Mouse (Mus musculus) hindbrain, embryonic 16.5 days (tissue): Measurements from ENCODE around the gene Irf4. TPM values are rescaled to one million over a fixed set of nuclear protein-coding genes. Genes with fewer than 3 reads are reported as not detected.

Experiments
- ATAC-seq: fragments of 200-750 bp; cut with Nextera tagmentation; 2 replicates; pipeline ENCODE4 v1.8.0; 2017; ENCODE audit warnings: moderate TSS enrichment, moderate library complexity
- H3K27ac ChIP-seq: fragments of 300-500 bp; sonication (generic); 2 replicates; pipeline ENCODE4 v1.5.1; 2014; ENCODE audit warnings: low read depth, mild to moderate bottlenecking, control low read depth, low read length, moderate library complexity
- H3K27me3 ChIP-seq: fragments of 300-500 bp; sonication (generic); replicated peaks from 2 replicates; pipeline ENCODE4 v1.6.1; 2014; ENCODE audit warnings: low read length; ENCODE audit not compliant: control insufficient read depth, insufficient read depth
- H3K36me3 ChIP-seq: fragments of 300-500 bp; sonication (generic); 2 replicates; pipeline ENCODE4 v1.6.1; 2014; ENCODE audit warnings: mild to moderate bottlenecking, low read length, moderate library complexity, mixed read lengths; ENCODE audit not compliant: control insufficient read depth, insufficient read depth
- H3K4me1 ChIP-seq: fragments of 300-500 bp; sonication (generic); 2 replicates; pipeline ENCODE4 v1.6.1; 2014; ENCODE audit warnings: low read depth, low read length; ENCODE audit not compliant: control insufficient read depth, insufficient read depth
- H3K4me2 ChIP-seq: fragments of 300-500 bp; sonication (generic); 2 replicates; pipeline ENCODE4 v1.6.1; 2014; ENCODE audit warnings: mild to moderate bottlenecking, low read length, control low read depth, moderate library complexity
- H3K4me3 ChIP-seq: fragments of 300-500 bp; sonication (generic); 2 replicates; pipeline ENCODE4 v1.5.1; 2014; ENCODE audit warnings: mild to moderate bottlenecking, low read length, control low read depth, moderate library complexity
- H3K9ac ChIP-seq: fragments of 300-500 bp; sonication (generic); 2 replicates; pipeline ENCODE4 v1.6.1; 2014; ENCODE audit warnings: low read depth, mild to moderate bottlenecking, control low read depth, low read length, moderate library complexity
- H3K9me3 ChIP-seq: fragments of 300-500 bp; sonication (generic); 2 replicates; pipeline ENCODE4 v1.6.1; 2014; ENCODE audit warnings: mild to moderate bottlenecking, low read length, moderate library complexity; ENCODE audit not compliant: control insufficient read depth
- WGBS: fragments of 180-500 bp; shearing (Covaris S2); extraction: QIAGEN DNeasy Blood & Tissue Kit; methylation state at CpG from one replicate; pipeline ENCODE4 v1.1.7; 2014; 5-methylcytosine and 5-hydroxymethylcytosine counted together
- polyA plus RNA-seq: library from polyadenylated mRNA; unstranded; fragments of >200 nt; fragmentation: Nextera tagmentation; extraction: Ambion mirVana; gene quantifications from 2 replicates; pipeline ENCODE4 v1.2.1, GENCODE M21; 2015

Gene Irf4
- polyA plus RNA-seq, 1 experiment from 2014 or later = 0.20 TPM

DNA sequence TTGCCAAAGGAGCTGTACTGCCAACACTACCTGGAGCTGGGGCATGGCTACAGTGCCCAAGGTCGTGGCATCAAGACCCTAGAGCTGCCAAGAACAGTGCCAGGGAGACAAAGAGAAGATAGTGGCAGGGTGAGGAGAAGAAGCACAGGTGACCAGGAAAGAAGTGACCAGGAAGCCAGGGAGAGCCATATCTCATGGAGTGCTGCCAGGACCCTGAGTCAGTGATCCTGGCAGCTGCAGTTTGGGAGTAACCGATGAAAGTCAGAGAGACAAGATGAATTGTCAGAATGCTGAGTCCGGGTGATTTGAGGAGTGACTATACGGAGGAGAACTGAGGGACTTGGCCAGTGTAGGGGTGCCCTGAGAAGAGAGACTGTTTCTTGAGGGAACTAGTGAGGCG lies 44.6 kb downstream of the Irf4 start:
- H3K9ac ChIP-seq = no peak overlapping the region
- H3K4me2 ChIP-seq = no peak overlapping the region
- no peaks in the 10 kb centered on the region for H3K27me3 ChIP-seq
- no peaks in the 10 kb centered on the region for H3K9me3 ChIP-seq
- no peaks in the 10 kb centered on the region for H3K36me3 ChIP-seq
- no peak for ATAC-seq
- no peak overlapping the region for H3K27ac ChIP-seq
- no peaks in the 10 kb centered on the region for H3K4me1 ChIP-seq
- WGBS = 88% methylated on average over 5 of the region's 5 CpGs
- no peak overlapping the region for H3K4me3 ChIP-seq

DNA sequence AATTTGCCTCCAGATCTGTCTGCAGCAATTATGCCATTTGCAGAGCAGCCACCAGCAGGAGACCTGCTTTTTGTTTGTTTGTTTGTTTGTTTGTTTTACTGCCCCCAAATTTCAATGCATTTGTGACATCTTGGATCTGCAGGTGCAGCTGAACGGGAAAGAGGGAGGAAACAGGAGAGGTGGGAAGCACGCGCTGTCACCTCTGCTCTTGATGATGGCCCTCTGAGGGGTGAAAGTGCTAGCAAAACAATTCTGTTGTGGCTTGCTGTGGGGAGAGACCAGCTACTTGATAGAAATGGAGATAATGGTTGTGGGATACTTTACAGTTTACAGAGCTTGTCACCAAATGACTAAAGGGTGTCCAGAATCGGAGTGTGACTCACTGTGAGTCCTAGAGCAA lies 46.9 kb downstream of the Irf4 start:
- H3K36me3 ChIP-seq = no peaks in the 10 kb centered on the region
- no peaks in the 10 kb centered on the region for H3K9me3 ChIP-seq
- H3K27me3 ChIP-seq = no peaks in the 10 kb centered on the region
- no peaks in the 10 kb centered on the region for H3K4me1 ChIP-seq
- whole genome bisulfite sequencing = 93% methylated on average over 4 of the region's 4 CpGs
- H3K27ac ChIP-seq = no peak overlapping the region
- no peak overlapping the region for H3K4me2 ChIP-seq
- H3K4me3 ChIP-seq = no peak overlapping the region
- no peak for ATAC-seq
- H3K9ac ChIP-seq = no peak overlapping the region

DNA sequence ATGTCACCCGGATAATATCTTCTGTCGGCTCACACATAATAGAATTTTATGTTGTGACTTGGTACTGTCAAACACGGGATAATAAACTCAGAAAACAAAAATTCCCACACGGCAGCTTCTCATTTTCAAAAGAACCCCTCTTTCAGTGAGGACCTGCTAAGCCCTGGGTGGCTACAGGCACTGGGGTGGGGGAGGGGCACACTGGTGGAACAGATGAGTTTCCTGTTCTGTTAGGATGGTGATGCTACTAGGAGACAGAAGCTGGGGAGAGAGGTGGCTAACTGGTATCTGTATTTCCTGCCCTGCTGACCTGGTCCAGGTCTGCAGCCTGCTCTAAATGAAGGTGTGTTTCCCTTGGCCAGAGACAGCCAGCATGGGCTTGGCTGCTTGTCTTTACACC lies 52.9 kb downstream of the Irf4 start:
- H3K27me3 ChIP-seq = no peaks in the 10 kb centered on the region
- H3K36me3 ChIP-seq = no peaks in the 10 kb centered on the region
- H3K9ac ChIP-seq = no peak overlapping the region
- ATAC-seq = 0 out of 2 replicates have a peak, but pooled peaks have one; percentile 37
- H3K27ac ChIP-seq = no peak overlapping the region
- H3K4me2 ChIP-seq = no peak overlapping the region
- 74% methylated on average over 4 of the region's 4 CpGs for WGBS
- H3K4me3 ChIP-seq = no peak overlapping the region
- no peaks in the 10 kb centered on the region for H3K9me3 ChIP-seq
- H3K4me1 ChIP-seq = no peaks in the 10 kb centered on the region

DNA sequence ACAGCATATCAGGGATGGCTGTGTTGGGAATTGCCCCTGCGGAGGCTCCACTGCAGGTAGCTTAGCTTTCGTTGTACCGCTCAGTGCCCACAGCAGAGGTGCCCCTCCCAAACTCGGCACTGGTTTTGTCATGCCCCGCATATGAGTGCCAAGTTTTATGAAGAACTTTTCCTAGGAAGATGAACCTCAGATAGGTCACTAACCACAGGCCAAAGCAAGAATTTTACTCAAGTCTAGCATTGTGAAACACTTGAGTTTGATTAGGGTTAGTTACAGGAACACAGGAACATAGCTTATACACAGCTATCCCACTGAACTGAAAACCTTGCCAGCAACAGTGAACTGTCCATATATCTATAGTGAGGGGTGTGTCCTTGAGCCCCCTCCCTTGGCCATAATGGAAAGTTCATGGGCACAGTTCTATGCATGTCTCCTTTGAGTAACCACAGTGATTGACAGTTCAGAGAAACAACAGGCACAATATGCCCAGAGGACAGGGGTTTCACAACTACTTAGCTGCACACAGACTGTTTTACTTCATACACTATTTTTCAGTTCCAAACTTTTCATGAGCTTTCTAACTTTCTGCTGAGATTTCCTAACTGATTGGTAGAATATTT lies 53.4 kb downstream of the Irf4 start:
- WGBS = 95% methylated on average over 5 of the region's 5 CpGs
- H3K9me3 ChIP-seq = no peaks in the 10 kb centered on the region
- ATAC-seq = no peak

DNA sequence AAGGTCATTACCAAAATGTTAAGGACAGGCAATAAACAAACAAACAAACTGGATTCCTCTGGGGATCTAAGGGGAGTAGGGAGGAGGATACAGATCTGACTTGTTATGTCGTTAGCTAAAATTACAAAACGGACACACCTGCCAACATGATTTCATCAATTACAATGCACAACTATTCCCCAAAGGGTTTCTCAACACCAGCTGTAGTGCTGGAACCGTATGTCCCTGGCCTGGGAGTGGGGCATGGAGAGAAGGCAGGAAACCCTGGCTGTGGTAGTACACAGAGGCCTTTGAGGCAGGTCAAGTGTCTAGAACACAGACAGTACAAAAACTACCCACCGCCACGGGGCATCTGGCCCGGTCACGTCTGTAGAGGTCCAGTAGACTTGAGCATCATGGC lies 60.2 kb downstream of the Irf4 start:
- no peaks in the 10 kb centered on the region for H3K27me3 ChIP-seq
- H3K9me3 ChIP-seq = no peaks in the 10 kb centered on the region
- WGBS = 70% methylated on average over 7 of the region's 7 CpGs
- peaks cover 9% of the 10 kb centered on the region for H3K36me3 ChIP-seq
- ATAC-seq = no peak
- H3K9ac ChIP-seq = no peak overlapping the region
- no peak overlapping the region for H3K27ac ChIP-seq
- no peaks in the 10 kb centered on the region for H3K4me1 ChIP-seq
- H3K4me2 ChIP-seq = no peak overlapping the region
- H3K4me3 ChIP-seq = no peak overlapping the region

More for the DNA sequence above, 53.4 kb downstream of the Irf4 start:
- no peak overlapping the region for H3K9ac ChIP-seq
- no peak overlapping the region for H3K4me3 ChIP-seq
- H3K27me3 ChIP-seq = no peaks in the 10 kb centered on the region
- no peak overlapping the region for H3K27ac ChIP-seq
- H3K4me1 ChIP-seq = no peaks in the 10 kb centered on the region
- no peaks in the 10 kb centered on the region for H3K36me3 ChIP-seq
- H3K4me2 ChIP-seq = no peak overlapping the region

DNA sequence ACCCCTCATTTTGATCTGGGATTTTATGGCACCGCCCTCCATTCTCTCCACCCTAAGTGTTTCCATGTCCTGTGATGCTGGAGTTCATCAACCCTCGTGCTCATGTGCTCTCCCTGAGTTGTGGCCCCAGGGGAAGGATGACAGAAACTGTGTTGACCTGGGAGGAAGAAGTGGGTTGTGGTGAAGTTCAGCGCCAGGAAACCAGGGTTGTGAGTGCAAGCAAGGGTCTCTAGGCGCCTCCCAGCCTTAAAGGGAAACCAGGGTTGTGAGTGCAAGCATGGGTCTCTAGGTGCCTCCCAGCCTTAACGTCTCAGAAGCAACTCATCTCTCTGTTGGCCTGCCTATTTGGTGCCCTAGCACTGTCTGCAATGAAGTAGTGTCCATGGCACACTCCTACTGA lies 64.4 kb downstream of the Irf4 start:
- Histone ChIP-seq H3K9me3 (no peaks in the 10 kb centered on the region), H3K4me3 (no peak overlapping the region), H3K27ac (no peak overlapping the region), H3K27me3 (no peaks in the 10 kb centered on the region), H3K36me3 (peaks cover 19% of the 10 kb centered on the region), H3K4me1 (no peaks in the 10 kb centered on the region), H3K4me2 (no peak overlapping the region), H3K9ac (no peak overlapping the region)
- 92% methylated on average over 5 of the region's 5 CpGs for WGBS
- ATAC-seq = no peak

DNA sequence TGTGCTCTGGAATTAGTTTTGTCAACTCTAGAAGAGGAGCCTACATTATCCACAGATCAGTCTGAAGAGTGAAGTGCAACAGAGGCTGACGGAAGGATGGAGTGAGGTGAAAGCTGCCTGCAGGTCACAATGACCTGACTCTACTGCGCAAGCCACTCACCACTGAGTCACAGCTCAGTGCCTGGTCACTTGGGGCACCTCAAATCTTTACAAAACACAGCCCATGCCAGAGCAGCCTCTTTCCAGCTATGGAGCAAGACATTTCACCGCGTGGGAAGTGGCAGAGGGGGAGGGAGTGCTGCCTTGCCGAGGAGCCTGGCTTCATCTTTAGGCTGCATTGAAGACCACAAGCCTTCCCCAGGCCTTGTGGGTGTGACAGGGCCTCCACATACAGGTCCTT lies 65.2 kb downstream of the Irf4 start:
- H3K4me3 ChIP-seq = no peak overlapping the region
- no peak overlapping the region for H3K27ac ChIP-seq
- no peak overlapping the region for H3K4me2 ChIP-seq
- peaks cover 19% of the 10 kb centered on the region for H3K36me3 ChIP-seq
- H3K4me1 ChIP-seq = no peaks in the 10 kb centered on the region
- no peaks in the 10 kb centered on the region for H3K27me3 ChIP-seq
- H3K9ac ChIP-seq = no peak overlapping the region
- no peak for ATAC-seq
- 90% methylated on average over 5 of the region's 5 CpGs for WGBS
- no peaks in the 10 kb centered on the region for H3K9me3 ChIP-seq

Other genes starting within 250 kb of the Irf4 start
- gene Uqcrfs1, start 203.9 kb upstream of the Irf4 start, polyA plus RNA-seq = 297 and 329 TPM in 2 replicates
- gene Dusp22, start 89.2 kb upstream of the Irf4 start, polyA plus RNA-seq = 20.4 and 30.8 TPM in 2 replicates
- gene Hus1b, start 198.5 kb downstream of the Irf4 start, polyA plus RNA-seq = not detected in 2 replicates
- 46.7 and 51.8 TPM in 2 replicates for gene Exoc2, start 224.9 kb downstream of the Irf4 start, polyA plus RNA-seq
- 0.09 TPM in 1 of 2 replicates, not detected in the other for gene Gm5447, start 225.0 kb downstream of the Irf4 start, polyA plus RNA-seq